Mouse (Mus musculus): ENCODE measurements around the gene Sec16b.

Gene Sec16b

DNA sequence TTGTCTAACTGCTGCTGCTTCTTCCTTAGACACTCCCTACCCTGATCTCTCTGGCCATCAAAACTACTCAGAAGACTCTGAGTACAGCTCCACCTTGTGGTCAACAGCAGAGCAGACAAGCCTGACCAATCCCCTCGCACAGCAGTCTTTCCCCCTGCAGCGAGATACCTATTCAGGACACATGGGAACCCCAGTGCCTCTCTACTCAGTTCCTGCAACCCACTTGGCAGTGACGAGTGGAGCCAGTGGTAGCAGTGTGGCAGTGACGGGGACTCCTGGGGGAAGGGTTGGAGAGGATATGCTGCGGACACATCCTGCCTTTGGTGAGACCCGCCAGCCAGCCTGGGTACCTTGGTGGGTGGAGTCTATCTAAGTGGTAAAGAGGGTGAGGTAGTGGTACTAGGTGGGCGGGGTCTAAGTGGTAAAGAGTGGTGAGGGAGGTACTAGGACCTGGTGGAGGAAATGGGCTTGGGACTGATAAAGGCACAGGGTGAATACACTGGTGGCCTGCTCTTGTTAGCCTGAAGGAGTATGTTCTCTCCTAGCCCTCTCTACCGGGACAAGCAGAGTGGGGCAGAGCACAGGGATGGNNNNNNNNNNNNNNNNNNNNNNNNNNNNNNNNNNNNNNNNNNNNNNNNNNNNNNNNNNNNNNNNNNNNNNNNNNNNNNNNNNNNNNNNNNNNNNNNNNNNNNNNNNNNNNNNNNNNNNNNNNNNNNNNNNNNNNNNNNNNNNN lies 54.3 kb downstream of the Sec16b start:
- peak; percentile 27 for DNase-seq

- DNase-seq = no peak
Observed at GRCm38 (mm10) chr1:157567819-157568218, 61.3 kb downstream of the Sec16b start.

GRCm38 (mm10) chr1:157569263-157570090 lies 62.9 kb downstream of the Sec16b start:
- no peak for DNase-seq

GRCm38 (mm10) chr1:157575316-157575715 lies 68.8 kb downstream of the Sec16b start:
- DNase-seq = no peak

GRCm38 (mm10) chr1:157578336-157578735 lies 71.8 kb downstream of the Sec16b start:
- DNase-seq = no peak

- no peak for DNase-seq
Observed at GRCm38 (mm10) chr1:157586556-157586955, 80.0 kb downstream of the Sec16b start.

GRCm38 (mm10) chr1:157592039-157592438 lies 85.5 kb downstream of the Sec16b start:
- DNase-seq = no peak

- DNase-seq = no peak
Observed at GRCm38 (mm10) chr1:157594561-157594960, 88.0 kb downstream of the Sec16b start.

GRCm38 (mm10) chr1:157595165-157595564 lies 88.6 kb downstream of the Sec16b start:
- no peak for DNase-seq

DNA sequence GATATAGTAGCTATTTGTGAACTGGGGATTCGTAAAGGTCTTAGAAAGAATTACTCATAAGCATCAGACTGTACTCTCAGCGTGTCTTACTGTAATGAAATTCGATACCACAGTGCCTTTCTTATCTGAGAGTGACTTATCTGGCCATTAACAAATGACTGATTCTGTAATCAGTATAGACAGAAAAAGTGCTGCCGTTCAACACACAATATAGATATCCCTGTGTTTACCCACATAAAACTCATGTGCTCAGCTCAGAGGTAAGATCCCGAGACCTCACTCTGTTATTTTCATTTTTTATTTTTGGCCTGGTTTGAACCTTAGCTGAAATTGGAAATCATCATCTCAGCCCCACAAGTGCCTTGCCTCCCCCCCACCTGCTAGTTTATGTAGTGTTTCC lies 98.0 kb downstream of the Sec16b start:
- DNase-seq = no peak

Measured in lung, postnatal 14 days (tissue).